ENCODE assay signal across 8 mouse cellular contexts in genomic region chr14:52257484-52258213, GRCm38 (mm10). TPM values are rescaled to one million over a fixed set of nuclear protein-coding genes. Genes with fewer than 3 reads are reported as not detected.
DNase-seq lines count a peak whose midpoint lies in the region; ATAC-seq and TF ChIP-seq lines count a peak whose summit lies in the region.

Gene Chd8, minus strand, starts transcription at chr14:52257780.

- peak; percentile 69 for TF ChIP-seq CTCF in ES-Bruce4 (IDR thresholded peaks at IDR 0.05; ENCODE audit: low read depth, low read length)

- H3K9me3 ChIP-seq in ES-Bruce4 (replicated peaks; ENCODE audit: control insufficient read depth, insufficient read depth, low read length, poor library complexity, severe bottlenecking): no peaks in the 10 kb centered on the region
- H3K9me3 ChIP-seq in forebrain, embryonic 13.5 days (replicated peaks): no peaks in the 10 kb centered on the region
- H3K9me3 ChIP-seq in neural tube, embryonic 15.5 days (replicated peaks): no peaks in the 10 kb centered on the region

- TF ChIP-seq POLR2A in ES-Bruce4 (IDR thresholded peaks at IDR 0.05; ENCODE audit: insufficient read depth, low read length): peak; percentile 62

- H3K9ac ChIP-seq in ES-Bruce4 (ENCODE audit: low read depth, poor library complexity, severe bottlenecking): peak within 1 kb of the TSS; percentile 73
- peak within 1 kb of the TSS; percentile 93 for H3K9ac ChIP-seq in forebrain, embryonic 13.5 days
- peak within 1 kb of the TSS; percentile 87 for H3K9ac ChIP-seq in neural tube, embryonic 15.5 days (replicated peaks)

- intact Hi-C loops in heart, postnatal 10 days (cut with DNase I): loop anchor here (2.0 kb wide), 1 partner anchor 21 kb away; the partner anchor contains the start of genes Rab2b and Tox4

- WGBS in forebrain, embryonic 13.5 days: under 1% methylated on average over 54 of the region's 54 CpGs
- under 1% methylated on average over 54 of the region's 54 CpGs for WGBS in neural tube, embryonic 15.5 days

- peak; percentile 98 for DNase-seq in heart, postnatal 10 days
- DNase-seq in layer of hippocampus, adult 11-12 months (ENCODE audit: low spot score): peak; percentile 98
- DNase-seq in lung, adult 18-20 months: peak; percentile 99
- DNase-seq in testis, postnatal 14 days (ENCODE audit: low spot score): peak; percentile 99

- peak within 1 kb of the TSS; percentile 95 for H3K4me3 ChIP-seq in ES-Bruce4 (ENCODE audit: low read depth, low read length)
- H3K4me3 ChIP-seq in forebrain, embryonic 13.5 days: peak within 1 kb of the TSS; percentile 93
- H3K4me3 ChIP-seq in neural tube, embryonic 15.5 days (replicated peaks): peak within 1 kb of the TSS; percentile 90

- peak within 1 kb of the TSS; percentile 74 for H3K4me2 ChIP-seq in forebrain, embryonic 13.5 days
- H3K4me2 ChIP-seq in neural tube, embryonic 15.5 days: peak within 1 kb of the TSS; percentile 80

- H3K27ac ChIP-seq in ES-Bruce4 (ENCODE audit: insufficient read depth, low read length): peak within 1 kb of the TSS; percentile 95
- H3K27ac ChIP-seq in forebrain, embryonic 13.5 days: peak within 1 kb of the TSS; percentile 95
- H3K27ac ChIP-seq in neural tube, embryonic 15.5 days (replicated peaks): peak within 1 kb of the TSS; percentile 95

- ATAC-seq in cerebellum, adult (ENCODE audit: insufficient number of reproducible peaks, low FRiP score, low TSS enrichment): peak; percentile 100
- peak; percentile 100 for ATAC-seq in forebrain, embryonic 13.5 days
- peak; percentile 100 for ATAC-seq in neural tube, embryonic 15.5 days (ENCODE audit: low FRiP score)

- H3K36me3 ChIP-seq in ES-Bruce4 (ENCODE audit: control insufficient read depth, insufficient read depth, low read length, poor library complexity, severe bottlenecking): no peaks in the 10 kb centered on the region
- peaks cover 10% of the 10 kb centered on the region for H3K36me3 ChIP-seq in forebrain, embryonic 13.5 days (ENCODE audit: poor library complexity, severe bottlenecking)
- H3K36me3 ChIP-seq in neural tube, embryonic 15.5 days: peaks cover 10% of the 10 kb centered on the region

- H3K27me3 ChIP-seq in ES-Bruce4 (ENCODE audit: control insufficient read depth, insufficient read depth, low read length, poor library complexity, severe bottlenecking): no peaks in the 10 kb centered on the region
- H3K27me3 ChIP-seq in forebrain, embryonic 13.5 days: no peaks in the 10 kb centered on the region
- no peaks in the 10 kb centered on the region for H3K27me3 ChIP-seq in neural tube, embryonic 15.5 days (replicated peaks)

- 0 out of 2 replicates have a peak, but pooled peaks have one; percentile 30 for TF ChIP-seq EP300 in ES-Bruce4 (IDR thresholded peaks at IDR 0.05; ENCODE audit: insufficient read depth, low read depth, low read length)

- H3K4me1 ChIP-seq in ES-Bruce4 (ENCODE audit: control insufficient read depth, insufficient read depth, low read length): no peaks in the 10 kb centered on the region
- H3K4me1 ChIP-seq in forebrain, embryonic 13.5 days: peaks cover 21% of the 10 kb centered on the region
- H3K4me1 ChIP-seq in neural tube, embryonic 15.5 days: peaks cover 29% of the 10 kb centered on the region

RNA-seq across cellular contexts. Expression of gene Chd8, which starts in this region (rescaled TPM):
- 175 and 178 TPM in 2 replicates for polyA plus RNA-seq in ES-Bruce4 (2011; ENCODE audit: insufficient read depth, insufficient read length, low read depth, missing spikeins)
- 44.5 and 48.6 TPM in 2 replicates for polyA plus RNA-seq in forebrain, embryonic 13.5 days (2015; fragmentation: Nextera tagmentation; extraction: Ambion mirVana)
- total RNA-seq in heart, postnatal 10 days (2021): 10 to 100 TPM; 60.3 to 67.6 TPM
- polyA plus RNA-seq in neural tube, embryonic 15.5 days (2015; fragmentation: Nextera tagmentation; extraction: Ambion mirVana): 30.0 and 30.5 TPM in 2 replicates

Comparison
In these comparisons a context has a peak if more than half of its experiments do, and no peak if none do; other contexts are left out.
1. Peak in every context shown above with its lines: DNase-seq, ATAC-seq, H3K4me3 ChIP-seq and H3K27ac ChIP-seq.